Mouse (Mus musculus): ENCODE measurements at regions not wholly inside any gene's neighbourhood (a gene's known extent, or its start where the extent isn't known, plus 50 kb on each side); places are given as distances from the start of the nearest gene placed in this dataset.

- 80% methylated on average over 4 of the region's 4 CpGs for WGBS
- Histone ChIP-seq H3K9ac (ENCODE audit: low read length) (no peak overlapping the region), H3K36me3 (ENCODE audit: control insufficient read depth, insufficient read depth, low read length) (no peaks in the 10 kb centered on the region), H3K4me2 (ENCODE audit: low read length) (no peak overlapping the region), H3K9me3 (replicated peaks; ENCODE audit: control insufficient read depth, low read length) (no peaks in the 10 kb centered on the region), H3K27me3 (replicated peaks; ENCODE audit: control insufficient read depth, insufficient read depth, low read length) (no peaks in the 10 kb centered on the region), H3K4me3 (ENCODE audit: low read depth, low read length) (no peak overlapping the region), H3K27ac (ENCODE audit: low read depth, low read length) (no peak overlapping the region), H3K4me1 (ENCODE audit: control insufficient read depth, insufficient read depth, low read length) (no peaks in the 10 kb centered on the region)
- no peak for ATAC-seq
- no peak for DNase-seq (ENCODE audit: low spot score)
Measured at GRCm38 (mm10) chrX:67061216-67061615, 412.1 kb downstream of the Slitrk2 start.

DNA sequence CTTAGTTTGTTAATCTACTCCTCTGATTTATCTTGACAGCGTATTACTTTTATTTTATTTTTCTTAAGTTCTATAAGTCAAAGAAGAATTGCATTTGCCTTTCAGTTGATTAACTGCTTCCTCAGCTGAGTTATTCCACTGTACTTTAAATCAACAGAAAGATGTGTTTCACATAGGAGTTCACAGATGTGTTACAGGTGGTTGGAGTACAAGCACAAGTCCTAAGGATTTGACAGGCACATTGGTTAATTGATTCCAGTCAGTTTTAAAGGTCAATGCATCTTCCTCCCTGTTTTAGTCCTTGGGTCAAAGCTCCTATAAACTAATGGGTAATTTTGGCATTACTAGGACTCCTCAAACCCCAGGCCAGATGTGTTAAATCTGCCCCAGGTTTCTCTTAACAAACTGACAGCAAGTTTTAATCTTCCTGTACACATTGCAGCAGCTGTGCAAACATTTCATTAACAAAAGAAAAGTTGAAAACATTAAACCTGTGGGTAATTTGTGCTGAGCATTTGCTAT, 413.5 kb downstream of the Slitrk2 start:
- Histone ChIP-seq H3K36me3 (ENCODE audit: control insufficient read depth, insufficient read depth, low read length) (no peaks in the 10 kb centered on the region), H3K9me3 (replicated peaks; ENCODE audit: control insufficient read depth, low read length) (no peaks in the 10 kb centered on the region), H3K9ac (ENCODE audit: low read length) (no peak overlapping the region), H3K4me3 (ENCODE audit: low read depth, low read length) (no peak overlapping the region), H3K4me1 (ENCODE audit: control insufficient read depth, insufficient read depth, low read length) (no peaks in the 10 kb centered on the region), H3K27ac (ENCODE audit: low read depth, low read length) (no peak overlapping the region), H3K4me2 (ENCODE audit: low read length) (no peak overlapping the region), H3K27me3 (replicated peaks; ENCODE audit: control insufficient read depth, insufficient read depth, low read length) (no peaks in the 10 kb centered on the region)
- WGBS = 93% methylated on average over 1 of the region's 1 CpGs
- DNase-seq (ENCODE audit: low spot score) = no peak
- no peak for ATAC-seq

GRCm38 (mm10) chrX:67092395-67092794, 443.3 kb downstream of the Slitrk2 start:
- Histone ChIP-seq H3K4me3 (ENCODE audit: low read depth, low read length) (no peak overlapping the region), H3K36me3 (ENCODE audit: control insufficient read depth, insufficient read depth, low read length) (no peaks in the 10 kb centered on the region), H3K27me3 (replicated peaks; ENCODE audit: control insufficient read depth, insufficient read depth, low read length) (no peaks in the 10 kb centered on the region), H3K9ac (ENCODE audit: low read length) (no peak overlapping the region), H3K4me2 (ENCODE audit: low read length) (no peak overlapping the region), H3K27ac (ENCODE audit: low read depth, low read length) (no peak overlapping the region), H3K9me3 (replicated peaks; ENCODE audit: control insufficient read depth, low read length) (no peaks in the 10 kb centered on the region), H3K4me1 (ENCODE audit: control insufficient read depth, insufficient read depth, low read length) (no peaks in the 10 kb centered on the region)
- DNase-seq (ENCODE audit: low spot score) (peak; percentile 7), ATAC-seq (no peak)
- WGBS = 58% methylated on average over 3 of the region's 3 CpGs
